ENCODE assay signal across 12 mouse cellular contexts in the genomic region with DNA sequence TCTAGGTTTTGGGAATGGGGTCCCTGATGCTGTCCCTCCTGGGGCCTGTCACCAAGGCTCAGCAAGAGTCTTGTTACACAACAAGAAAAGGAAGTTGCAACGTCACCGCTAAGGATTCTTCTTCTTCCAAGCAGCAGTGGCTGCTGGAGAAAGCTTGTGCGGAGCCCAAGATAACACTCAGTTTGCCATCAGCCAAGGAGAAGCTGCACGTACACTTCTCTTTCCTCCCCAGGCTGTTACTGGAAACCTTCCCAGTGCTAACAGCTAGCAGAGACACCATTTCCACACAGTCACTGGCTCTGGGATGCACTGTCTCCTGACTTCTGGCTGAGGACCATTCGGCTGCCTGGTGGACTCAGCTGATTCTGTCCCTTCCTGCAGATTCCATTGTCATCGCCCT. TPM values are rescaled to one million over a fixed set of nuclear protein-coding genes. Genes with fewer than 3 reads are reported as not detected.
DNase-seq lines count a peak whose midpoint lies in the region; ATAC-seq and TF ChIP-seq lines count a peak whose summit lies in the region.
"Had no signal": no experiment of that assay in that cellular context is flagged by ENCODE, and none has a peak within 500 bp of the region (broad histone marks: within the 10 kb centered on the region; RNA-seq: fewer than 3 reads in every experiment).

No protein-coding gene starts in this region.

- H3K9me3 ChIP-seq in heart, embryonic 13.5 days, result no peaks in the 10 kb centered on the region
- no peaks in the 10 kb centered on the region for H3K9me3 ChIP-seq in liver, embryonic 13.5 days (replicated peaks)
- H3K9me3 ChIP-seq: embryonic facial prominence, embryonic 13.5 days had no signal

- H3K36me3 ChIP-seq in kidney, adult 2 months (ENCODE audit: control insufficient read depth, insufficient read depth, low read length), result no peaks in the 10 kb centered on the region
- H3K36me3 ChIP-seq in heart, embryonic 13.5 days, result peaks cover 20% of the 10 kb centered on the region
- peaks cover 67% of the 10 kb centered on the region for H3K36me3 ChIP-seq in liver, embryonic 13.5 days

- no peak overlapping the region for H3K4me3 ChIP-seq in kidney, adult 2 months (ENCODE audit: insufficient read depth, low read depth, low read length)
- no peak overlapping the region for H3K4me3 ChIP-seq in heart, embryonic 13.5 days
- no peak overlapping the region for H3K4me3 ChIP-seq in liver, embryonic 13.5 days (replicated peaks)
- H3K4me3 ChIP-seq: embryonic facial prominence, embryonic 13.5 days; gastrocnemius, adult 2 months had no signal

- peaks cover 3% of the 10 kb centered on the region; the same call in 1 of the 2 replicates for H3K4me1 ChIP-seq in kidney, adult 2 months (ENCODE audit: control insufficient read depth, insufficient read depth, low read length)
- peaks cover 56% of the 10 kb centered on the region for H3K4me1 ChIP-seq in heart, embryonic 13.5 days
- H3K4me1 ChIP-seq in liver, embryonic 13.5 days (replicated peaks), result peaks cover 80% of the 10 kb centered on the region

- no peak for TF ChIP-seq CTCF in kidney, adult 2 months (conservative IDR thresholded peaks at IDR 0.05; ENCODE audit: insufficient read depth, insufficient read length, low read depth, low read length)

- no peak overlapping the region for H3K4me2 ChIP-seq in heart, embryonic 13.5 days
- no peak overlapping the region for H3K4me2 ChIP-seq in liver, embryonic 13.5 days
- H3K4me2 ChIP-seq: embryonic facial prominence, embryonic 13.5 days had no signal

- no peak overlapping the region for H3K27ac ChIP-seq in kidney, adult 2 months (ENCODE audit: insufficient read depth, low read depth, low read length)
- H3K27ac ChIP-seq in heart, embryonic 13.5 days (replicated peaks), result peak overlapping the region; percentile 53
- peak overlapping the region; percentile 27; the same call in 1 of the 2 replicates for H3K27ac ChIP-seq in liver, embryonic 13.5 days
- H3K27ac ChIP-seq: embryonic facial prominence, embryonic 13.5 days; gastrocnemius, adult 2 months; liver, embryonic 14.5 days had no signal

- H3K27me3 ChIP-seq in kidney, adult 2 months (replicated peaks; ENCODE audit: control insufficient read depth, insufficient read depth, low read length), result no peaks in the 10 kb centered on the region
- no peaks in the 10 kb centered on the region for H3K27me3 ChIP-seq in heart, embryonic 13.5 days (replicated peaks)
- H3K27me3 ChIP-seq in liver, embryonic 13.5 days, result no peaks in the 10 kb centered on the region
- H3K27me3 ChIP-seq: embryonic facial prominence, embryonic 13.5 days had no signal

- 79% methylated on average over 6 of the region's 6 CpGs for whole genome bisulfite sequencing in kidney, adult 2 months
- WGBS in heart, embryonic 13.5 days, result 58% methylated on average over 6 of the region's 6 CpGs
- 44% methylated on average over 6 of the region's 6 CpGs for WGBS in liver, embryonic 13.5 days (ENCODE audit: insufficient replicate concordance)

- H3K9ac ChIP-seq in heart, embryonic 13.5 days, result no peak overlapping the region
- no peak overlapping the region for H3K9ac ChIP-seq in liver, embryonic 13.5 days
- H3K9ac ChIP-seq: embryonic facial prominence, embryonic 13.5 days; liver, embryonic 14.5 days had no signal

- no peak for TF ChIP-seq POLR2A in kidney, adult 2 months (IDR thresholded peaks at IDR 0.05; ENCODE audit: low read depth, low read length)

- peak; percentile 11 for DNase-seq in kidney, adult 2 months
- DNase-seq in kidney, postnatal 10 days, result no peak
- peak; percentile 86 for DNase-seq in MEL-GATA-1-ER (ENCODE audit: extremely low read depth, low read depth)
- DNase-seq in liver, embryonic 13.5 days, result no peak
- DNase-seq in thymus, postnatal 10 days (ENCODE audit: low spot score in 2 of 2), result no peak
- no peak for DNase-seq in cerebellum, adult 9-10 months
- DNase-seq: gastrocnemius, adult 2 months; kidney, adult 18-20 months had no signal

- ATAC-seq in heart, embryonic 13.5 days (ENCODE audit: extremely low read depth, insufficient number of reproducible peaks, low FRiP score, low TSS enrichment), result no peak
- no peak for ATAC-seq in liver, embryonic 13.5 days (ENCODE audit: low read depth)
- no peak for ATAC-seq in megakaryocyte-erythroid progenitor cell, adult 5-6 weeks (replicated peaks; ENCODE audit: low FRiP score, low TSS enrichment, poor library complexity, severe bottlenecking)

RNA-seq across cellular contexts. Expression of gene Mrap, which starts 9.1 kb away (rescaled TPM):
- 28.8 and 43.9 TPM in 2 replicates for polyA plus RNA-seq in kidney, adult 2 months (2012; rRNA removed)
- polyA plus RNA-seq in heart, embryonic 13.5 days (2015; fragmentation: Nextera tagmentation; extraction: Ambion mirVana), result 25.6 and 26.9 TPM in 2 replicates
- 48.8 and 52.6 TPM in 2 replicates for polyA plus RNA-seq in liver, embryonic 13.5 days (2015; fragmentation: Nextera tagmentation; extraction: Ambion mirVana)
- not detected in 2 replicates for total RNA-seq in megakaryocyte-erythroid progenitor cell, adult 5-6 weeks (2014; fragmentation: Nextera tagmentation)
- total RNA-seq in megakaryocyte-erythroid progenitor cell, adult 5-6 weeks (2017), result not detected in 2 replicates
- polyA plus RNA-seq: embryonic facial prominence, embryonic 13.5 days had no signal

RNA-seq across cellular contexts. Expression of gene Mis18a, which starts 19.9 kb away (rescaled TPM):
- polyA plus RNA-seq in kidney, adult 2 months (2012; rRNA removed), result 4.6 and 6.1 TPM in 2 replicates
- 36.2 and 36.7 TPM in 2 replicates for polyA plus RNA-seq in heart, embryonic 13.5 days (2015; fragmentation: Nextera tagmentation; extraction: Ambion mirVana)
- 50.6 and 59.7 TPM in 2 replicates for polyA plus RNA-seq in liver, embryonic 13.5 days (2015; fragmentation: Nextera tagmentation; extraction: Ambion mirVana)
- total RNA-seq in megakaryocyte-erythroid progenitor cell, adult 5-6 weeks (2014; fragmentation: Nextera tagmentation), result 29.4 and 52.1 TPM in 2 replicates
- 34.1 and 43.1 TPM in 2 replicates for total RNA-seq in megakaryocyte-erythroid progenitor cell, adult 5-6 weeks (2017)

Comparison
In these comparisons a context has a peak if more than half of its experiments do, and no peak if none do; other contexts are left out.
1. DNase-seq: peak in kidney, adult 2 months (single experiment) and MEL-GATA-1-ER (single experiment); none in kidney, postnatal 10 days (single experiment), liver, embryonic 13.5 days (single experiment), thymus, postnatal 10 days (0 of 2) and cerebellum, adult 9-10 months (single experiment).